Mouse (Mus musculus) kidney, adult 18-20 months (tissue): ENCODE data around the gene Nlrc4.
"Not testable (repeated sequence)": the region's sequence is repeated elsewhere in the genome, so short reads cannot be mapped to it uniquely, and the experiment has no call there.

Experiments used
- DNase-seq: peaks from one replicate; pipeline ENCODE4 v3.0.0; 2021

Nlrc4 gene

DNA sequence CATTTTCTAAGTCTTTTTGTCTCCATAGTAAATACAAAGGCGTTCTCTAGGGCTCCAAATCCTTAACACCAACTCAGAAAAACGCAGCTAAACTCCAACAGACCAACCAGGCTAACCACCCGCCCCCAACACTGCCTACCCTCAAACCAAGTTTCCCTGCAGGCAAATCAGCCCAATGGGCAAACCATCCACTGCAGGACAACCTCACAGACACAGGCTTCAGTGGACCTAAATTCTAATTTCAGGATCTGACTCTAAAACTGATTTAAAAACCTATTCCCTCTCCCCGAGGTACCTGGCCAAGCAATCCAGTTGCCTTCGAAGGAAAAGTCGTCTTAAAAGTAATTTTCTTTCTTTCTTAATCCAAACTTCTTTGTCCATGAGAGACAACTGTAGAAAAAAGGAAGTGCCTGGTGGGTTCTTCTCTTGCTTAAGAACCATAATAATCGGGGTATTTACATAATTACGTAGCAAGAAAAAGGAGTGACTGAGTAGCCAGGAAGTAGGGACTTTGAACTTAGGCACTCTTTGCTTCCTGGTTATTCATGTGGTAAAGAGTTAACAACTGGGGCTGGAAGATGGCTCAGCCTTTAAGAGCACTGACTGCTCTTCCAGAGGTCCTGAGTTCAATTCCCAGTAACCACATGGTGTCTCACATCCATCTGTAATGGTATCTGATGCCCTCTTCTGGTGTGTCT, at the start of gene Nlrc4:
Gene Nlrc4, minus strand, starts transcription at position 432 of the 698 bp plus-strand sequence.
- DNase-seq, result no peak

DNA sequence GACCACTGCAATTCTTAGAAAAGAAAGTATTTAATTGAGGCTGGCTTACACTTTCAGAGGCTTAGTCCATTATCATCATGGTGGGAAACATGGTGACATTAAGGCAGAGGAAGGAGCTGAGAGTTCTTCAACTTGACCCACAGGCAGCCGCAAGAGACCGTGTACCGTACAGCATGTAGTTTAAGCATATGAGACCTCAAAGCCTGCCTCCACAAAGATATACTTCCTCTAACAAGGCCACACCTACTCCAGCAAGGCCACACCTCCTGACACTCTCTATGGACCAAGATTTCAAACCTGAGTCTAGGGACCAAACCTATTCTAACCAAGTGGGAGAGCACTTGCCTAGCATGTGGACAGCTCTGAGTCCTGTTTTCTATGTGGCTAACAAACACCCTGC, 49.7 kb upstream of the Nlrc4 start:
- no peak for DNase-seq

DNA sequence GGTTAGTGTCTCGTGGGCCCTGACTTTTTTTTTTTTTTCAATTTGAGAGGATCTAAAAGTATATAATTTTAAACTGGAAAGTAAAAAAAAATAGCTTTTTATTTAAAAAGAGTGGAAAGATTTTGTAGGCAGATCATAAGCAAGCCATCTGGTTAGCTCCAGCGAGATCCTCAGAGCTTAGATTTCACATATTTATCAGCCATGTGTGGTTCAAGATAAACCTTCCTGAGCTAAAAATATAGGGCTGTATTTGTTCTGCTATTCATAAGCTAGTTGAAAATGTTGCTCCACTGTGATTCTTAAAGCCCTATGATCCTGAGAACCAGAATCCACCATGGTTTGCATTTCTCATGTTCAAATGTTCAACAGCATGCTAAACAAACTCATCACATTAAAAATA, 49.0 kb upstream of the Nlrc4 start:
- DNase-seq, result no peak

DNA sequence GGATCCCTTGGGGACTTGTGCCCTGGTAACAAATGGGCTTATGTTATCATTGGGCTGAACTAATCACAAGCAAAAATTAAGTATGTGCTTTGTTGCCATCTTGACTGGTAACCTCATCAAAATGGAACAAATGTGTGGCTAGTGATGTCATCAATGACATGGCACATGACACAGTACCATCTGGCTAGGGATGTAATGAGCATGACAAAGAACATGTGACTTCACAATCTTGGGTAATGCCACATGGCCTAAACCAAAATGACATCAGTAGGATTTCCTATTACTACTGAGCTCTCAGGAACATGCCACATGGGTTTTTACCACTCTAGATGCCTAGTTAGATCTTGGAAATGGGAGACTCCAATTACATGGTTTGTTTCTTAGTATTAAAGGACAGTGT, 42.1 kb upstream of the Nlrc4 start:
- no peak for DNase-seq

DNA sequence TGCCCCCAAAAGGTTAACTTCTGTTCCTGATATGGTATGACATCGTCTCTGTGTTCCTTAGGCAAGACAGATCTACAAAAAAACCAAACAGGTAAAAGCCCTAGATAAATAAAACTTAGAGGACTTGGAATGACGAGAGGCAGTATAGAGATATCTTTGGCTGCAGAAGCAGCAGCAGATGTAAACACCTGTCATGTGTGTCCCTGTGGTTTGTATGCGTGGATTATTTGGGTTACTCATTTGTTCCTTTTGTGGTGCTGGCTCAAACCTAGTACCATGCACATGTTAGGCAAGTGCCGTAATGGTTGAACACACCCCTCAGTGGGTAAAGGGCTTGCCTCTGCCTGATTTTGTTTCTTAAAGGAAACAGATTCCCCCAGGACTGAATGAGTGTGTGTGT, 41.3 kb upstream of the Nlrc4 start:
- DNase-seq, result no peak

DNA sequence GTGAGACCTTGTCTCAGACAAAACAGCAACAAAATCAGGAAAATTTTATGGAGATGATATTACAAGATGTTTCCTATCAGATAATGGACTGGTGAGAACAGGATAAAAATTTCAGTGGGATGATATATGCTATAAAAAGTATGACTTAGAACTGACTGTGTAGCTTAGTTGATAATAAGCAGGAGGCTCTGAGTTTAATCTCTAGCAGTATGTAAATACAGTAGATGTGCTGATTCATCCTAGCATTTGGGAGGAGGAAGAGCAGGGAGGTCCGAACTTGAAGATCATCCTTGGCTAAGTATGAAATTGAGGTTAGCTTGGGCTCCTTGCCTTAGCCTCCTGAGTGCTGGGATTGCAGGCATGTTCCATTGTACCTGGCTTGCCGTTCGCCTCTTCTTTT, 32.6 kb upstream of the Nlrc4 start:
- no peak for DNase-seq

DNA sequence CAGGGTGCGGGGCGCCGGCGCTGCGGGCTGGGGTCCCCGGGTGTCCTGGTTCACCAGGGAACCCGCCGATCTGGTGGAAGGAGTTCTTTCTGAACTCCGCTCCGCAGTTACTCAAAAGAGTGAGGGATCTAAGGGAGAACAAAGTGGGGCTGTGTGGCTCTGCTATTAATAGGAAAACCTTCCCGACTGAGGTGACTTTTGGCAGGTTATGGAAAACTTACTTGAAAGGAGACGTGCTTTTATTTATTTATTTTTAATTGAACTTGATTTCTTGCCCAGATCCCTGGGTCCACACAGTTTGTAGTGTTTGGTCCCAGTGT, 30.9 kb upstream of the Nlrc4 start:
- DNase-seq, result no peak

DNA sequence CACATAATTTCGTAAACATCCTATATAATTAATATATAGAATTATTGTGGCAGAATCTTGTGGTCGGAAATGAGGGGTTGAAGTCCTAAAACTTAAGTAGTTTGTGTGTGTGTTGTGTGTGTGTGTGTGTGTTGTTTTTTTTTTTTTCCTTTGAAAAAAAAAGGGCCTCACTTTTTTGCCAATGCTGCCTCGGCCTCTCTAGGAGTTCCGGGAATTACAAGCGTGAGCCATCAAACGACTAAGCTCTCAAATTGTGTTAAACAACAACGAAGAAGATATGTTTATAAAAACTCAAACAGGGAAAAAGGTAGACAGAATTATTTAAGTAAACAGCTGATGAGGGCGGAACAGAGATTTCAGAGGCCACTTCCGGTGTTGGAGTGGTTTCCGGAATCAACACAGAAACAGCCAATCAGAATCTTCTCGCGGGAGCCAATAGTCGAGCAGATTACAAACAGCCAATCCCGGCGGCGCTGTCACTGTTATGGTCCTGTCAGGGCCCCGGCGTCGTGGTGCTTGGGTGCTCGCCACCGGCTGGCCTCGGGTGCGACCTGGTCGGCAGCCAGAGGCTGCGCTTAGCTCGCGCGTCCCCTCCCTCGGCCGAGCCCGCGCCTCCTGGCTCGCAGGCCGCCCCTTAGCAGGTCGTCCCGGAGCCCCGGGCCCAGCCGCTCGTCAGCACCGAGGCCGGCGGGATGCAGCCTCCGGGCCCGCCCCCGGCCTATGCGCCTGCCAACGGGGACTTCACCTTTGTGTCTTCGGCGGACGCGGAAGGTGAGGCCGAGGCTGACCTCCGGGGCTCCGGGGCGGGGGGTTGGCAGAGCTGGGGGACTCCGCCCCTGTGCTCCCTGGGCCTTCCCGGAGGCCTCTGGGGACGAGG, 30.3 kb upstream of the Nlrc4 start, which contains the start of gene Yipf4:
Gene Yipf4, plus strand, starts transcription at position 470 of the 877 bp plus-strand sequence.
- peak; percentile 99 for DNase-seq

DNA sequence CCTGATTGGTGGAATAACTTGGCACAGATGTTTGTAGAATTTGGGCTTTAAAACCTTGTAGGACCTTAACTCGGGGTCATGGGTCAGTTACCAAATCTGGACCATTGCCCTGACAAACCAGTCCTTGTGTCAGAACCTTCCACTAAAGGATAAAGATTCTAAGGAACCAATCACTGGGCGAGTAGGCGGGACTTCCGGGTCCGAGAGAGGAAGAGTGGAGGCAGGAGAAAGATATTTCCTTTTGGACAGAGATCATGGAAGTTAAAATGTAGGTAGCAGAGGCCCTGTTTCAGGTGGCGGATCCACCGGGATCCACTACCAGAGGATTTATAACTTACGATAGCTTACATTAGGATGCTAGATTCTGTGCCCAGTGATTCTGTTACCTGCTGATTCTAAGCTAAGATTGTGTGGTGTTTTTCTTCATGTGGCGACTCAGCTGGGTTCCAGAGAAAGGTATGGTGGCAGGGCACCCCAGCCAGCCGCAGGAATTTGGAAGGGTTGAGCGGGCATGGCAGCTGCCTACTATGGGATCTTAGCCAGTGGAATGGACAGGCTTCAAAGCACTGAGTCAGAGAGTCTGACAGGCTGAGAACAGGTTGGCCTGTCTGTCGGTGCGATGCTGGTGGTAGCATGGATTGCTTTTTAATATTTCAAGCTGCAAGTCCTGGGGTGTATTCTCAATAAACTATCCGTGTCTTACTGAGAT, 21.6 kb upstream of the Nlrc4 start:
- DNase-seq, result no peak

DNA sequence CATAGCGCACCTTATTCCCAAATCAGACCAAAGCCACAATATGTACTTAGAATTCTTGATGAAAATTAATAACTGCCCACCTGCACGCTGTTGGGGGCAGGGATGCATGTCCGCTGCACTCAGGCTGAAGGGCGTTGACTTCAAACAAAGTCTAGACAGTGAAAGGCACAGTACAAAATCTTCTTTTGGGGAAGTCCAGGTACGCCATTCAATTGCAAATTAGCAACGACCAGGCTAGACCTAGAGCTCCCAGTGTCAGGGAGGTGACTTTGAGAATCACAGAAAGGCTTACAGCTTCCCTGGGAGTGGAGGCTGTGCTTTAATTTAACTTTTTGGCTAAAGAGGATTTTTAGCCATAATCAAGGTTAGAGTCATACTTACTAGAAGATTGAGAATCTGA, 11.2 kb upstream of the Nlrc4 start:
- DNase-seq, result not testable (repeated sequence)

DNA sequence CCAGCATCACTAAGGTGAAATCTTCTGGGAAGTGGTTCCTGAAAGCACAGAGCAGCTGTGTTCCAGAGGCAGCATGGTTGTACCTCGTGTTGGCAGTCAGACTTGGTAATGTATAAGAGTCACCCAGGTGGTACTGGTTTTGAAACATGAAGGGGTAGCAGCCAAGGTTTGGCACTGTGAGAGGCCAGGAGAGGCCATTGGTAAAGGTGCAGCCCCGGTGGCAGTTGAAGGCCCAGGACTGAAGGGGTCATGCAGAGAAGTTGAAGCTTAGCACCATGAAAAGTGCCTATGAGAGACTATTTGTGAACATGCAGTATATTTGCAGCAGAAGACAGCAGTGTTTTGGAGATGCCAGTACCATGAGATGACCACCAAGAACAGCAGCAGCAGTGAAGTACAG, 9.0 kb upstream of the Nlrc4 start:
- not testable (repeated sequence) for DNase-seq

DNA sequence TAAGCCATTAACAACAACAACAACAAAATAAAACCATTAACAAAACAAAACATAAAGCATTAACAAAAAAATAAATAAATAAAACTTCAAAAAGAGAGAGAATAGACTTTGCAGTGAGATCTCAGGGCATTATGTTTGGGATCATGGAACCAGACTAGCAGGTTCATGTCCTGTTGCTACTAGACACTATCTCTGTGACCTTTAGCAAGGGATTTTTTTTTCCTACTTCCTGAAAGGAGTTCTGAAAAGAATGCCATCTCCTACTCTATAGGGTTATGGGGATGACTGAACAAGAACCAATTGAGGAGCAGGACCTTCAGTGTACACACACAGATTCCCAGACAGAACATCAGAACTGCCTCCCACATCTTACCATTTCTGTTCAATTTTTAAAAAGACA, 4.6 kb upstream of the Nlrc4 start:
- DNase-seq, result no peak

DNA sequence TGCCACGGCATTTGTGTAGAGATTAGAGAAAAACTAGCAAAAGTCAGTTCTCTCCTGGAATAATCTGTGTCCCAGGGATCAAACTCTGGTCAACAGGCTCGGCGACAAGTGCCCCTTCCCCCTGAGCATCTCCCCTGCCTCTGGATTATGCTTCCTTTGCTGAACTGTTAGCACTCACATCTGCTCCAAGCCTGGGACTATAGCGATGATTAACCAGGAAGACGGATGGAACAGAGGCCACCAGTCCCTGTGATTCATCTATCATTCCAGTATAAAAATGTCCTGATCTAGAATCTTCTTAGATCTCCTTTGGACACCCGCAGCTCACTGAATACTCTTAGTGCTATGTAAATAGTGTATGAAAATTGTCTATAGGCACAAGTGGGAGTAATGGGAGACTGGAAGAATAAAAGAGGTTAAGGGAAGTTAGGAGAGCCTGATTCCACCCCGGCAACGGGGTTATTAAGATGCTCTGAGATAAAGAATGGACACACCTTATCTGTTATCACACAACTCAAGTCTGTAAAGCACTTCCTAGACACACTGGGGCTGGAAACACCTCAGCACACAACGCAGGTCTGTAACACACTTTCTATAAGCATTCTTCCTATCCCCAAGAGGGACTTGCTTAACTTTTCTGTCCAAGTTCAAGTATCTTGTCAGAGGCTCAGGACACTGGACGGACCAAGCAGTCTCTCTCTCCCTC, 817 bp downstream of the Nlrc4 start:
- DNase-seq, result no peak

DNA sequence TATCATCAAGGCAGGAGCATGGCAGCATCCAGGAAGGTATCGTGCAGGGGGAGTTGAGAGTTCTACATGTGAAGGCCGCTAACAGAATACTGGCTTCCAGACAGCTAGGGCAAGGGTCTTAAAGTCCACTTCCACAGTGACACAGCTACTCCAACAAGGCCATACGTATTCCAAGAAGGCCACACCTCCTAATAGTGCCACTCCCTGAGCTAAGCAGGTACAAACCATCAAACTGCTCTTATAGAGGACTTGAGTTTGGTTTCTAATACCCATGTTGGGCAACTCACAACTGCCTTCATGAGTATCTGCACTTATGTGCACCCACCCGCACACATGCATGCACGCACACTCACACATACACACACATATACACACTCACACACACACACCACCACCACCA, 2.1 kb downstream of the Nlrc4 start:
- no peak for DNase-seq

DNA sequence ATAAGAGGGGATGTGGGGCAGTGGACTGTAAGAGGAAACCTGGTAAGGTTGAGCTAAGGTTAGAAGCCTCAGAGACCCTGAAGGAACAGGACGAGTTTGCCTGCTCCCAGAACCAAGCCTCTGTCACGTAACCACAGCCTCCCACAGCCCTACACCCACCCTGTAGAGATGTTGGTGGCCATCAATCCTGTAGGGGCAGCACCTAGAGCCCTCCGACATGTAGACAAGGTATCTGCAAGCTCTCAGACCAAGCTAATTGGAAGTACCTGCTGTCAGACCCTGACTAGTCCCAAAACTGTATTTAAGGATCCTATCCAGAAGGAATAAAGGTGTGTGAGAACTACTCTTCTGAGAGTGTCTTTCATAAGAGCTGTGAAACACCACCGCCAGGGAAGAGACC, 3.5 kb downstream of the Nlrc4 start:
- no peak for DNase-seq

DNA sequence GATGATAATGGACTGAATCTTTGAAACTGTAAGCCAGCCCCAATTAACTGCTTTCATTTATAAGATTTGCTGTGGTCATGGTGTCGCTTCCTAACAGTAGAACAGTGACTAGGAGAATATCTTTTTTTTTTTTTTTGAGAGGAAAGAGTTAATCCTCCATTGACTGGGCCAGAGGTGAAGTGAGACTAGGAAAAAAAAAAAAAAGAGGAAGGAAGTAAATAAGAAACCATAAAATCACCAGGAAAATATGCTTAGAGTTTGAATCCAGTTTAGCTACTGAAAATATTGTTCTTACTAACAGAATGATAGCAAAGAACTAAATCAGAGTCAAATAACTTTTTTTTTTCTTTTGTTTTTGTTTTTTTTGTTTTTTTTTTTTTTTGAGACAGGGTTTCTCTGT, 4.3 kb downstream of the Nlrc4 start:
- DNase-seq, result no peak

DNA sequence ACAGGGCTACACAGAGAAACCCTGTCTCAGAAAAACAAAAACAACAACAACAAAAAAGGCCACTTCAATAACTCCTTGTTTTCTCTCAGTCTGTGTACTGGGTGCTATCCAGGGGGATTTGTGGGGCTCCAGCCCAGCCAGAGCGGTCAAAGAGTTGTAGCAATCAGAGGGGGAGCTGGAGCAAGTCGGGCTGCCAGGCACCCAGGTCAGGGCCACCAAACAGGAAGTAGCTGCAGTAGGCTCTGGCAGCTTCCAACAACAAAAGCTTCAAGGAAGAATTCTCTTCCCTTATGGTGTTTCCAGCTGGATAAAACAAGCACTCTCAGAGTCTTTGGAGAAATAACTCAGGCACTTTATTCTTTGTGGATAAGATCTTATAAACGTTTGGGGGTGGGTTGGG, 5.0 kb downstream of the Nlrc4 start:
- no peak for DNase-seq

DNA sequence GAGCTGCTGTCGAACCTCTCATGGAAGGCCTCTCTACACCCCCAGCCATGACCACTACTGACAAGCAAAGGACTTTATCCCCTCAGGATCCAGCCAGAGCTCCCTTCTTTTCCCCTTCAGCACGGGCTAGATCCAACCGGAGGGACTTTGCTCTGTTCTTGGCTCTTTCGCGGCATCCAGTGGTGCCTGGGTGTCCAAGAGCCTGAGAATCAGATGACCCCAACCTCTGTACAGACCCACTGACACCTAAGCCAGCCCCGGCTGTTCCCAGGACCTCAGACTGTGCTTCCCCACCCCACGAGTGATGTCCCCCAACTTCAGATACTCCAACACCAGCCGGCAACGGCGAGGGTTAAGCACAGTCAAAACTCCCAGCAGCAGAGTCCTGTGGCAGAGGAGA, 9.2 kb downstream of the Nlrc4 start:
- DNase-seq, result no peak

DNA sequence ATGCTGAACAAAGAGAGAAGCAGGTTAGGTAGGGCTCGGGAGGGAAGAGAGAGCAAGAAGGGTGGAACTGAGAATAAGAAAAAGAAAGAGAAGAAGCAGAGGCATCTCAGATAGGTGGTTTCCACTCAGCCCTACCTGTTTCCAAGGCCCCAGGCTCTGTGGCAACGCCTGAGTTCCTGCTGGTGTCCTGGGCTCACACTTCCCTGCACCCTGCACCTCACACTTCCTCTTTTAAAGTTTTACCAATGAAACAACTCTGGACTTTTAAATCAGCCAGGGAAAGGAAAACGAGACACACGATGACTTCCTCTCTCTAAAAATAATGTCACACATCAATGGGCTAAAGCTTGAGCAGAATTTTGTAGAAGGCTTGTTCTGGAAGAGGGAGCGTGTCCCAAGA, 18.5 kb downstream of the Nlrc4 start:
- no peak for DNase-seq

DNA sequence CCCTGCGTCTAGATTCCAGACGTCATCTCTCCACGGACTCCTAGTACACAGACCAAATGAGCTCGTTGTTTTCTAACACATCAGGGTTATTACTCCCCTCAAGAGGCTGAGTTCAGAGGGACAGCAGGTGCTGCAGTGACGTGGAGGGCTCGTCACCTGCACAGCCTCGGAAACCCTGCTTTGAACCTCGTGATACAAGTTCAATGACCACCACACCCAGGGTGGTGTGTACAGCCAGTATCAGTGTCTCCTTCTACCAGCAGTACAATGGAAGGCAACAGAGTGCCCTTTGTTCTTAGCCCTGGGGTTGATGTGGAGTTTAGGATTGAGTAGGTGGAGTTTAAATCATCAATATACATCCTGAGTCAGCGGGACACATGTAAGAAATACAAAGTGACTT, 21.2 kb downstream of the Nlrc4 start:
- DNase-seq, result no peak

DNA sequence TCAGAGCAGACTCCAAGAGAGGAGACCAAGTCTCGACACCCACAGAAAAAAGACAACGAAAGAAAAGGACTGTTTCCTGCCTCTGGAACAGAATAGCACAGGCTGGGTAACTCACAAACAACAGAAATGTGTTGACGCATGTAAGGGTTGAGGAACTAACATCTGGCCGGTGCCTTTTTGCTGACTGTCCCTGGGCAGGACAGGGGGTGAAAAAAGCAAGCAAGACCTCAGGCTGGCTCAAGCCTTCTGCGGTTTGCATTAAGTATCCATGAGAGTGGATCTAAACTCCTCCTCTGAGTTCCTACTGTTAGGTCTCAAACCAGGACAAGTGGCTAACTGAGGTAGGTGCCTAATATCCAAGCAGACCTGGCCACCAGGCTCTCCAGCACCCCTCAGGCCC, 26.3 kb downstream of the Nlrc4 start:
- DNase-seq, result no peak

DNA sequence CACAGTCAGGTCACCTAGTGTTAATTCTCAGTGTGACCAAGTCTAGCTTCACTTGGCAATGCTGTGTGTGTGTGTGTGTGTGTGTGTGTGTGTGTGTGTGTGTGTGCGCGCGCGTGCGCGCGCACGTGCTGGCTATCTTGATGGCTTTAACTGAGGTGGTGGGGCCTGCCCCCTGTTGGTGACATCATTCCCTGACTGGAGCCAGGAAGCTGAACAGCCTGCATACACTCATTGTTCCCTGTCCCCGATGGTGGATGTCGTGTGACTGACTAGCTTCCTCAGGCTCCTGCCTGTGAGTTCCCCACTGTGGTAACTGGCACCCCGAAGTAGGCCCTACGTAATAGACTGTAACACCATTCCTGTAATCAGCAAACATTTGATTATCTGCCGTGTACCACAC, 27.5 kb downstream of the Nlrc4 start:
- DNase-seq, result no peak

DNA sequence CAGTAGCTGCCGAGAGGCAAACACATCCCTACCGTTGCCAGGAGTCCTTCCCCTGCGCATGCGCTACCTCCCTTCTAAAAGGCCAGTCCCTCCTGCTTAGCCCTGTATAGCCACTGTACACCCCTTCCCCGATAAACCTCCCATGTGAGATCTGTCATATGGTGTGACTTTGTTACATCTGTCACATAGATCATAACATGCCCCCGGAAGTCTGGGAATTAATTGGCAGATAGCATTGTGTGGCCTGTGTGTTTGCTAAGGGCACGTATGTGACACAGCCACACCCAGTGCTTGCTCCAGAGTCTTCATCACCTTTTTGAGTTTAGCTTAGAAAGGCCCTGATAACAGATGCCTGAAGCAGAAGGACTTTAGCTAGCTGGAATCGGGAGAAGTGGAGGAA, 28.9 kb downstream of the Nlrc4 start:
- no peak for DNase-seq
